Mouse (Mus musculus) liver, embryonic 11.5 days (tissue): ENCODE measurements around the gene Olfr723. TPM values are rescaled to one million over a fixed set of nuclear protein-coding genes. Genes with fewer than 3 reads are reported as not detected.
A peak's percentile ranks its signal among the peaks of the same experiment; 100 is the strongest.
"Not testable (repeated sequence)": the region's sequence is repeated elsewhere in the genome, so short reads cannot be mapped to it uniquely, and the experiment has no call there.

Experiments used
- ATAC-seq: fragments of 200-750 bp; cut with Nextera tagmentation; replicated peaks from 2 replicates; pipeline ENCODE4 v1.8.0; 2017; ENCODE audit warnings: moderate number of reproducible peaks, mild to moderate bottlenecking, moderate TSS enrichment, moderate library complexity; ENCODE audit not compliant: low FRiP score
- DNase-seq: peaks from one replicate; pipeline ENCODE4 v3.0.0-alpha.2; 2017; ENCODE audit warnings: low spot score
- H3K27ac ChIP-seq: fragments of 300-500 bp; sonication (generic); 2 replicates; pipeline ENCODE4 v1.5.1; 2014; ENCODE audit warnings: mild to moderate bottlenecking, low read depth, low read length, control low read depth
- H3K27me3 ChIP-seq: fragments of 300-500 bp; sonication (generic); replicated peaks from 2 replicates; pipeline ENCODE4 v1.6.1; 2014; ENCODE audit warnings: low read length, mixed read lengths; ENCODE audit not compliant: control insufficient read depth, insufficient read depth
- H3K36me3 ChIP-seq: fragments of 300-500 bp; sonication (generic); 2 replicates; pipeline ENCODE4 v1.6.1; 2014; ENCODE audit warnings: mild to moderate bottlenecking, low read length, moderate library complexity, mixed read lengths; ENCODE audit not compliant: control insufficient read depth, insufficient read depth
- H3K4me1 ChIP-seq: fragments of 300-500 bp; sonication (generic); replicated peaks from 2 replicates; pipeline ENCODE4 v1.6.1; 2014; ENCODE audit warnings: low read length, mixed read lengths; ENCODE audit not compliant: control insufficient read depth, insufficient read depth
- H3K4me2 ChIP-seq: fragments of 300-500 bp; sonication (generic); 2 replicates; pipeline ENCODE4 v1.6.1; 2014; ENCODE audit warnings: mild to moderate bottlenecking, control low read depth, moderate library complexity
- H3K4me3 ChIP-seq: fragments of 300-500 bp; sonication (generic); 2 replicates; pipeline ENCODE4 v1.5.1; 2014; ENCODE audit warnings: low read depth, low read length, control low read depth
- H3K9ac ChIP-seq: fragments of 300-500 bp; sonication (generic); 2 replicates; pipeline ENCODE4 v1.6.1; 2014; ENCODE audit warnings: low read depth, low read length, control low read depth
- H3K9me3 ChIP-seq: fragments of 300-500 bp; sonication (generic); 2 replicates; pipeline ENCODE4 v1.6.1; 2016; ENCODE audit warnings: low read length, inconsistent platforms, mixed read lengths; ENCODE audit not compliant: control insufficient read depth
- WGBS: fragments of 180-500 bp; shearing (Covaris S2); extraction: QIAGEN DNeasy Blood & Tissue Kit; methylation state at CpG from one replicate; pipeline ENCODE4 v1.1.7; 2014; 5-methylcytosine and 5-hydroxymethylcytosine counted together
- polyA plus RNA-seq: library from polyadenylated mRNA; unstranded; fragments of >200 nt; fragmentation: Nextera tagmentation; extraction: Ambion mirVana; gene quantifications from 2 replicates; pipeline ENCODE4 v1.2.1, GENCODE M21; 2014

Gene Olfr723
- not detected in 2 replicates for polyA plus RNA-seq

DNA sequence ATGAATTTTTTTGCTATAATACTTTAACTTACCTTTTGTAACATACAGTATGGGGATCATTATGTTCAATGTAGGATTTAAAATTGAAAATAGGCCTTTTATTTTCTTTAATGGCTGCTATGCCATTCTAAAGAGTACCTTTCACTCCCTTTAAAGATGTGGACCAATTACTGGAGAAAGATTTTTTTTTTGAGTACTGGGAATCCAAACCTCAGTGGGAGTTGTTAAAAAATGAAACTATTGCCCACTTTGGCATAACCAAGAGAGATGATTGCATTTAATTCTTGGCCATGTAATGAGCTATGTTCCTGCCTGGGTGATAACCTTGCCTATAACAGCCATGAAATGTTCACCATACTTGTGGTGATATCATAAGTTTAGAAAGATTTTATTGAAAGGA, at the start of gene Olfr723:
Olfr723 (minus strand) TSS at position 101 of the 400 bp plus-strand sequence.
- H3K4me2 ChIP-seq, H3K4me3 ChIP-seq, H3K27ac ChIP-seq, H3K4me1 ChIP-seq, H3K9me3 ChIP-seq, H3K9ac ChIP-seq, H3K36me3 ChIP-seq, H3K27me3 ChIP-seq, ATAC-seq, DNase-seq: not testable (repeated sequence)

DNA sequence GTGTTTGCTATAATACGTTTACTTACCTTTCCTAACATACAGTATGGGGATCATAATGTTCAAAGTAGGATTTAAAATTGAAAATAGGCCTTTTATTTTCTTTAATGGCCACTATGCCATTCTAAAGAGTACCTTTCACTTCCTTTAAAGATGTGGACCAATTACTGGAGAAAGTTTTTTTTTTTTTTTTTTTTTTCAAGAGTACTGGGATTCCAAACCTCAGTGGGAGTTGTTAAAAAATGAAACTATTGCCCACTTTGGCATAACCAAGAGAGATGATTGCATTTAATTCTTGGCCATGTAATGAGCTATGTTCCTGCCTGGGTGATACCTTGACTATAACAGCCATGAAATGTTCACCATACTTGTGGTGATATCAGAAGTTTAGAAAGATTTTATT, 31.6 kb upstream of the Olfr723 start, which contains the start of gene Olfr724:
Olfr724 (minus strand) TSS at position 101 of the 400 bp plus-strand sequence.
- not testable (repeated sequence) for H3K27me3 ChIP-seq, ATAC-seq, H3K27ac ChIP-seq, H3K4me3 ChIP-seq, H3K9me3 ChIP-seq, H3K36me3 ChIP-seq, H3K4me2 ChIP-seq, H3K4me1 ChIP-seq, DNase-seq, H3K9ac ChIP-seq
- WGBS: 65% methylated on average over 1 of the region's 1 CpGs

DNA sequence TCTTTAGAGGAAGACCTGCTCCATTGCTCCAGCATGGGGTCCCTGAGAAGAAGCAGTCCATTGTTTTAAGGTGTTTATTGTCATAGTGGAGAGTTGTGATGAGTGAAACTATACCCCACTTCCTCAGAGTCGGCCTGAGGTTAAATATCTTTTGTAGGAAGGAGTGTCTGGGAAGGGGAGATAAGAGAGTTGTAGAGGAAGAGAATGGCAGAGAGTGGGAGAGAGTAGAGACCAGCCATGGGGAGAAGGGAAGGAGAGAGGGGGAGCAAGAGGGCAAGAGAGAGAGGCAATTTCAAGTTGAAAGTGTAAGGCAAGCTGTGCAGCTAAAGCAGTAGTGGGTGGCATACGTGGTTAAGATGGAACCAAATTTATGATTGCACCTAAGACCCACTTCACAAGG, 24.3 kb upstream of the Olfr723 start:
- H3K9ac ChIP-seq: no peak overlapping the region
- H3K9me3 ChIP-seq: 0 out of 2 replicates have a peak, but pooled peaks cover 2% of the 10 kb centered on the region
- no peaks in the 10 kb centered on the region for H3K27me3 ChIP-seq
- no peak overlapping the region for H3K4me3 ChIP-seq
- 22% methylated on average over 2 of the region's 2 CpGs for WGBS
- ATAC-seq: peak; percentile 76
- no peaks in the 10 kb centered on the region for H3K4me1 ChIP-seq
- no peaks in the 10 kb centered on the region for H3K36me3 ChIP-seq
- DNase-seq: no peak
- H3K27ac ChIP-seq: no peak overlapping the region
- no peak overlapping the region for H3K4me2 ChIP-seq

DNA sequence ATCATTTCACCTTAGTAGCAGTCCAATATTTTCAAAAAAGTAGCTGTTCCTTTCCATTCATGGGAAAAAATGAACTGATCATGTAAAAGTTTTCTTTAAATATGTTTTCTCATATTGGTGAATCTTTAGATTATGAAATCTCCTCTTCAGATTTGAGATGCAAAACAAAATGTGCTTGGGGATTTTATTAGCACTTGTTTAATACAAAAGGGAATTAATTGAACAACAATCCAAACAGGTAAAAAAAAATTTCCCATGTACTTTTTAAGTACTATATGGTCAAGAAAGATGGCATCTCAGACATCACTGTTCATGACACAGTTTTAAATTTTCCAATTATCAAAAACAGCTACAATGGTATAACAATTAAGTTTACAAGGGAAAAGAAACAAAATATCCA, 29.7 kb downstream of the Olfr723 start, which contains the start of gene Olfr722:
Olfr722 (minus strand) TSS at position 101 of the 400 bp plus-strand sequence.
- no peak within 1 kb of the TSS for H3K9ac ChIP-seq
- H3K4me1 ChIP-seq: no peaks in the 10 kb centered on the region
- H3K36me3 ChIP-seq: no peaks in the 10 kb centered on the region
- no peak within 1 kb of the TSS for H3K27ac ChIP-seq
- no peak within 1 kb of the TSS for H3K4me2 ChIP-seq
- H3K27me3 ChIP-seq: no peaks in the 10 kb centered on the region
- DNase-seq (no peak), ATAC-seq (no peak)
- H3K4me3 ChIP-seq: no peak within 1 kb of the TSS
- H3K9me3 ChIP-seq: no peaks in the 10 kb centered on the region

Other genes starting within 250 kb of the Olfr723 start
- 6.7 and 7.1 TPM in 2 replicates for gene Armh4, start 148.4 kb downstream of the Olfr723 start, polyA plus RNA-seq
- gene Olfr722, start 29.8 kb downstream of the Olfr723 start, polyA plus RNA-seq: not detected in 2 replicates
- not detected in 2 replicates for gene Olfr724, start 31.5 kb upstream of the Olfr723 start, polyA plus RNA-seq
- gene Olfr725, start 108.6 kb upstream of the Olfr723 start, polyA plus RNA-seq: not detected in 2 replicates
- gene Olfr726, start 159.2 kb upstream of the Olfr723 start, polyA plus RNA-seq: not detected in 2 replicates
- gene Olfr727, start 191.4 kb upstream of the Olfr723 start, polyA plus RNA-seq: not detected in 2 replicates
- gene Olfr728, start 210.9 kb upstream of the Olfr723 start, polyA plus RNA-seq: not detected in 2 replicates
- gene Olfr729, start 221.1 kb upstream of the Olfr723 start, polyA plus RNA-seq: not detected in 2 replicates